Mouse (Mus musculus): Measurements from ENCODE around the gene Psmd13. TPM values are rescaled to one million over a fixed set of nuclear protein-coding genes. Genes with fewer than 3 reads are reported as not detected.

Psmd13 gene
- polyA plus RNA-seq, 1 experiment, result 201 TPM

DNA sequence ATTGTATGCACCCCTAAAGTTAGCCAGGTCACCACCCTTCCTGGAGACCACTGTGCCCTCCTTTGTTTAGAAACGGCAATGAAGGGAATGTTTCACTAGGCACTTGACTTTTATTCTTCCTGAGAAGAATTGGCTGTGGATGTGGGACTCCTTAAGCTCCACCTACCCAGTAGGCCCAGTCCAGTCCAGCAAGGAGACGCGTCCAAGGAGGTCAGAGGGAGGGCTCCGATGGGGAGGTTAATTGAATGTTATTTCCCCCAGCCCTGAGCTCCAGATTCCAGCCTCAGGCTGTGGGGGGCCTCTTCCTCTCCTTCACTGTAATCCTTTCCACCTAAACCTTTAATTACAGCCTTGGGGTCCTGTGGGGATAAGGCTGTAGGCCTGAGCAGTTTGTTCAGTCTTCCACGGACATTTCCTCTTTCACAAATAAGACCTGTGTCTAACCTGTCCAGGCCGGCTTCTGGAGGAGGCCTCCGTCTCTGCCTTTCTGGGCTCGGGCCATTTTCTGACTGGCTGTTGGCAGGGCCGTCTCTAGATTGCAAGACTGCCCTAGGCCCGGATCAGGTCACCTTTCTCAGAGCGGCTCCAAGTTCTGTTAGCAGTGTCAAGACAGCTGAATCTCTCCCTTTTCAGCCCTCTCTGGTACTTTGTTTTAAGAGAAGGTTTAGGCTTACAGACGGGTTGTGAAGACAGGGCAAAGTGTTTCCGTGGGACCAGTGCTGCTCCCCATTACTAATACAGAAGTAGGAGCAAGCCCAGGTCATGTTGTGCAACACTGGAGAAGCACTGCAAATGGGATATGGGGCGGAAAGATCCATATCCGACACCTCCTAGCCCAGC is 20.5 kb downstream of the Psmd13 start:
- no peaks in the 10 kb centered on the region for H3K79me2 ChIP-seq (ENCODE audit: control insufficient read depth, insufficient read depth)
- TF ChIP-seq POLR2A (IDR thresholded peaks at IDR 0.05; ENCODE audit: insufficient read length, low read depth) (no peak), USF1 (IDR thresholded peaks at IDR 0.05; ENCODE audit: low read depth) (no peak), TCF3 (IDR thresholded peaks at IDR 0.05; ENCODE audit: insufficient read length, low read depth) (no peak), POLR2AphosphoS2 (IDR thresholded peaks at IDR 0.05; ENCODE audit: insufficient read length, low read depth) (no peak), CEBPB (IDR thresholded peaks at IDR 0.05; ENCODE audit: insufficient read depth, poor library complexity, severe bottlenecking) (no peak)
- H3K4me3 ChIP-seq, result no peak overlapping the region
- peaks cover 7% of the 10 kb centered on the region for H3K36me3 ChIP-seq (ENCODE audit: control insufficient read depth, insufficient read depth)
- H3K27me3 ChIP-seq (ENCODE audit: control insufficient read depth, insufficient read depth, insufficient read length), result no peaks in the 10 kb centered on the region
- no peak overlapping the region for H3ac ChIP-seq (ENCODE audit: control insufficient read depth, insufficient read length)
- H3K4me2 ChIP-seq (ENCODE audit: low read depth), result no peak overlapping the region

DNA sequence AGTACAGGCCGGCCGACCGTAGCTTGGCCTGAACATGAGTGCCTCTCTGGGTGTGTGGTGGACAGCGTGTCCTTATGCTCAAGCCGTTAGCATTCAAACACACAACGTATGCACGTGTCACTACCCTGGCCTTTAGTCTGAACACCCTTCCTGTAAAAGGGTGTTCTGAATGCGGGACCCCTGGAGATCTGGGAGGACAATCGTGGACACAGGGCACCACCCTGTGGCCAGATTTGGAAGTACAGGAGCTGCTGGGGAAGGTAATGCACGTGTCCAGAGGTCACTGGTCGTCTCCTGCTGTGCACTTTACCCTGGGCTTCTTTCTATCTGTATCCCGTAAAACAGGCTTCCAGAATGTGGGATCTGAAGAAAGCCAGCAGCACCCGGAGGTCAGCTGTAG is 21.4 kb downstream of the Psmd13 start:
- TF ChIP-seq REST (IDR thresholded peaks at IDR 0.05; ENCODE audit: insufficient read depth, insufficient read length), result no peak
- no peak for TF ChIP-seq USF1 (IDR thresholded peaks at IDR 0.05; ENCODE audit: low read depth)
- TF ChIP-seq E2F4 (IDR thresholded peaks at IDR 0.05; ENCODE audit: insufficient read depth), result no peak
- TF ChIP-seq TCF12 (IDR thresholded peaks at IDR 0.05; ENCODE audit: insufficient read depth, poor library complexity, severe bottlenecking), result no peak
- TF ChIP-seq POLR2A (IDR thresholded peaks at IDR 0.05; ENCODE audit: insufficient read length, low read depth), result no peak
- Histone ChIP-seq H3K36me3 (ENCODE audit: control insufficient read depth, insufficient read depth) (peaks cover 7% of the 10 kb centered on the region), H3K4me3 (no peak overlapping the region)

DNA sequence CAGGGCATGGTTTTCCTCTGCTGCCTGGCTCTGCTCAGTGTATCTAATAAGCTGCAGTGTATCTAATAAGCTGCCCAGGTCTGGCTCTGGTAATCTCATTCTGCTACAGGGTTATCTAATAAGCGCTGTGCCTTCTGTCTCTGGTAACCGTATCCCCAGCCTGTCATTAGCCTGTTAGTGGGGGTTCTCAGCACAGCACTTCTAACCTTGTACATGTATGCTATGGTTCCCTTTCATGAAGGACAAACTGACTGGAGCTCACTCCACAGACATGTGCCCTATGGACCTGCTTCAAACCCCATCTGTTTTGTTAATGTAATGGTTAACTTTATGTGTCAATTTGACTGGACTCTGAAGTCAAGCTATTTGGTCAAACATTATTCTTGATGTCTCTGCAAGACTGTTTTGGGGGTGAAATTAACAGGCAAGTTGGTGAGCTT is 23.9 kb downstream of the Psmd13 start:
- TF ChIP-seq USF1 (IDR thresholded peaks at IDR 0.05; ENCODE audit: low read depth) (no peak), MYOG (IDR thresholded peaks at IDR 0.05; ENCODE audit: control insufficient read depth in 1 of 3, insufficient read depth in 1 of 3, insufficient read length in 2 of 3, low read depth in 2 of 3) (no peak), TCF12 (IDR thresholded peaks at IDR 0.05; ENCODE audit: insufficient read depth, poor library complexity, severe bottlenecking) (no peak), TCF3 (IDR thresholded peaks at IDR 0.05; ENCODE audit: insufficient read length, low read depth) (no peak), SRF (IDR thresholded peaks at IDR 0.05; ENCODE audit: control insufficient read depth, insufficient read length, low read depth) (no peak), MAX (IDR thresholded peaks at IDR 0.05; ENCODE audit: low read depth) (no peak), MYOD1 (IDR thresholded peaks at IDR 0.05; ENCODE audit: control insufficient read depth in 1 of 3, insufficient read length in 2 of 3, low read depth in 2 of 3) (no peak), REST (IDR thresholded peaks at IDR 0.05; ENCODE audit: insufficient read depth, insufficient read length) (no peak), E2F4 (IDR thresholded peaks at IDR 0.05; ENCODE audit: insufficient read depth) (no peak), POLR2AphosphoS2 (IDR thresholded peaks at IDR 0.05; ENCODE audit: insufficient read length, low read depth) (no peak), POLR2A (IDR thresholded peaks at IDR 0.05; ENCODE audit: insufficient read length, low read depth) (no peak), CEBPB (IDR thresholded peaks at IDR 0.05; ENCODE audit: insufficient read depth, poor library complexity, severe bottlenecking) (no peak)
- H3ac ChIP-seq (ENCODE audit: control insufficient read depth, insufficient read length), result no peak overlapping the region
- no peaks in the 10 kb centered on the region for H3K36me3 ChIP-seq (ENCODE audit: control insufficient read depth, insufficient read depth)
- H3K79me2 ChIP-seq (ENCODE audit: control insufficient read depth, insufficient read depth), result no peaks in the 10 kb centered on the region
- H3K4me3 ChIP-seq, result no peak overlapping the region
- no peak overlapping the region for H3K4me2 ChIP-seq (ENCODE audit: low read depth)
- H3K27me3 ChIP-seq (ENCODE audit: control insufficient read depth, insufficient read depth, insufficient read length), result no peaks in the 10 kb centered on the region

More for the DNA sequence above, 21.4 kb downstream of the Psmd13 start:
- Histone ChIP-seq H3K4me2 (ENCODE audit: low read depth) (no peak overlapping the region), H3ac (ENCODE audit: control insufficient read depth, insufficient read length) (no peak overlapping the region), H3K79me2 (ENCODE audit: control insufficient read depth, insufficient read depth) (no peaks in the 10 kb centered on the region), H3K27me3 (ENCODE audit: control insufficient read depth, insufficient read depth, insufficient read length) (no peaks in the 10 kb centered on the region)

DNA sequence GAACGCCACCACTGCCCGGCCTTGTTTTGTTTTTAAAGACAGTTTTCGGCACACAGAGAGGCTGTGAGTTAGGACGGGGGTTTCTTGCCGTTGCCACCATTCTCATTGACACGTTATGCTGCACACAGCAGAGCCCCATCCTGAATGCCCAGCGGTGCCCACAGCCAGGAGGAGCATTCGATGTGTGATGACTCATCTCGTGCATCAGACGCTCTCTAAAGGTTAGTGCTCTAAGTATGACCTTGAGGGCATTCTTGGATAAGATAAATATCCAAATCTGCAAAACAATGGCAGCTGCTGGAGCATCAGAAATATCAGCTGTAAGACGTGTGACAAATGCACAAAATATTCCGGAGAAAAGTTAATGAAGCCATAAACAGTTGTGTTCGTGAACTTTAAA is 25.4 kb downstream of the Psmd13 start:
- H3K79me2 ChIP-seq (ENCODE audit: control insufficient read depth, insufficient read depth), result no peaks in the 10 kb centered on the region

DNA sequence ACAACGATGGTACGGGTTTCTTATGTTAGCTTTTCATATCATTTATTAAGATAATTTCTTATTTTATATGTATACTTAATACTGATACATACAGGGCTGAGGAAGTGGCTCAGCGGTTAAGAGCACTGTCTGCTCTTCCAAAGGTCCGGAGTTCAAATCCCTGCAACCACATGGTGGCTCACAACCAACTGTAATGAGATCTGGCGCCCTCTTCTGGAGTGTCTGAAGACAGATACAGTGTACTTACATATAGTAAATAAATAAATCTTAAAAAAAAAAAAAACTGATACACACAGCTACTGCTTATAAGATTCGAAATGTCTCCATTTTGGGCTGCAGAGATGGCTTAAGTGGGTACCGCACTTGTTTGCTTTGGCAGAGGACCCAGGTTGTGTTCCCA is 25.9 kb downstream of the Psmd13 start:
- TF ChIP-seq MYOG (IDR thresholded peaks at IDR 0.05; ENCODE audit: control insufficient read depth in 1 of 3, insufficient read depth in 1 of 3, insufficient read length in 2 of 3, low read depth in 2 of 3) (no peak), MYOD1 (IDR thresholded peaks at IDR 0.05; ENCODE audit: control insufficient read depth in 1 of 3, insufficient read length in 2 of 3, low read depth in 2 of 3) (no peak), TCF3 (IDR thresholded peaks at IDR 0.05; ENCODE audit: insufficient read length, low read depth) (no peak), POLR2AphosphoS2 (IDR thresholded peaks at IDR 0.05; ENCODE audit: insufficient read length, low read depth) (no peak), USF1 (IDR thresholded peaks at IDR 0.05; ENCODE audit: low read depth) (no peak), MAX (IDR thresholded peaks at IDR 0.05; ENCODE audit: low read depth) (no peak), CEBPB (IDR thresholded peaks at IDR 0.05; ENCODE audit: insufficient read depth, poor library complexity, severe bottlenecking) (no peak), TCF12 (IDR thresholded peaks at IDR 0.05; ENCODE audit: insufficient read depth, poor library complexity, severe bottlenecking) (no peak), E2F4 (IDR thresholded peaks at IDR 0.05; ENCODE audit: insufficient read depth) (no peak), POLR2A (IDR thresholded peaks at IDR 0.05; ENCODE audit: insufficient read length, low read depth) (no peak), REST (IDR thresholded peaks at IDR 0.05; ENCODE audit: insufficient read depth, insufficient read length) (no peak), SRF (IDR thresholded peaks at IDR 0.05; ENCODE audit: control insufficient read depth, insufficient read length, low read depth) (no peak)
- Histone ChIP-seq H3K4me3 (no peak overlapping the region), H3K36me3 (ENCODE audit: control insufficient read depth, insufficient read depth) (no peaks in the 10 kb centered on the region), H3K27me3 (ENCODE audit: control insufficient read depth, insufficient read depth, insufficient read length) (no peaks in the 10 kb centered on the region), H3K79me2 (ENCODE audit: control insufficient read depth, insufficient read depth) (no peaks in the 10 kb centered on the region), H3ac (ENCODE audit: control insufficient read depth, insufficient read length) (no peak overlapping the region), H3K4me2 (ENCODE audit: low read depth) (no peak overlapping the region)

More for the DNA sequence above, 25.4 kb downstream of the Psmd13 start:
- no peak for TF ChIP-seq MYOG (IDR thresholded peaks at IDR 0.05; ENCODE audit: control insufficient read depth in 1 of 3, insufficient read depth in 1 of 3, insufficient read length in 2 of 3, low read depth in 2 of 3)
- TF ChIP-seq REST (IDR thresholded peaks at IDR 0.05; ENCODE audit: insufficient read depth, insufficient read length), result no peak
- TF ChIP-seq MYOD1 (IDR thresholded peaks at IDR 0.05; ENCODE audit: control insufficient read depth in 1 of 3, insufficient read length in 2 of 3, low read depth in 2 of 3), result no peak
- TF ChIP-seq POLR2AphosphoS2 (IDR thresholded peaks at IDR 0.05; ENCODE audit: insufficient read length, low read depth), result no peak
- no peak for TF ChIP-seq SRF (IDR thresholded peaks at IDR 0.05; ENCODE audit: control insufficient read depth, insufficient read length, low read depth)
- TF ChIP-seq POLR2A (IDR thresholded peaks at IDR 0.05; ENCODE audit: insufficient read length, low read depth), result no peak
- no peak for TF ChIP-seq TCF12 (IDR thresholded peaks at IDR 0.05; ENCODE audit: insufficient read depth, poor library complexity, severe bottlenecking)
- no peak for TF ChIP-seq USF1 (IDR thresholded peaks at IDR 0.05; ENCODE audit: low read depth)
- no peak for TF ChIP-seq TCF3 (IDR thresholded peaks at IDR 0.05; ENCODE audit: insufficient read length, low read depth)
- no peak overlapping the region for H3K4me3 ChIP-seq
- H3K36me3 ChIP-seq (ENCODE audit: control insufficient read depth, insufficient read depth), result no peaks in the 10 kb centered on the region
- H3K4me2 ChIP-seq (ENCODE audit: low read depth), result no peak overlapping the region
- H3K27me3 ChIP-seq (ENCODE audit: control insufficient read depth, insufficient read depth, insufficient read length), result no peaks in the 10 kb centered on the region
- no peak overlapping the region for H3ac ChIP-seq (ENCODE audit: control insufficient read depth, insufficient read length)

Measured in myocyte (in vitro differentiated cells).